Mouse (Mus musculus) retina, postnatal 1 day (tissue): ENCODE measurements around the gene Lrrc4b.

Experiments used
- DNase-seq: peaks from one replicate; pipeline ENCODE4 v3.0.0-alpha.2; 2012

Lrrc4b gene

DNA sequence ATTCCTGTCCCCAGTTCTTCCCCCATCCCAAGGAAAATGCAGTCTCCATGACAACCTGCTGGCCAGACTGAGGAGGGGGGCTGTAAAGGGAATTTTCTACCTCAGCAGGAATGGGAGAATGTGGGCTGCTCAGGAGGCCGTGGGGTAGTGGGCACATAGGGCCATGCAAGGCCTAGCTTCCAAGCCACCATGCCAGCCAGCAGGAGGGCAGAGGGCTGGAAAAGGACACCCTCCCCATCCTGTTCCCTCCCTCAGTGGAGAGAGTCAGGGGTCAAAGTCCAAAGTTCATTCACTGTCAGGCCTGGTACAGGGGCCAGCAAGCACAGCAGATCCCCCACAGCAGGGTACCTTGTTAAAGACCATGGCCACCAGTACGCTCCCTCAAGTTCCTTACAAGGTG is 36.3 kb downstream of the Lrrc4b start, which contains the start of gene Aspdh:
Gene Aspdh, plus strand, starts transcription at position 281 of the 400 bp plus-strand sequence.
- no peak for DNase-seq

GRCm38 (mm10) chr7:44466006-44466887 is 37.4 kb downstream of the Lrrc4b start:
- no peak for DNase-seq

GRCm38 (mm10) chr7:44466888-44467311 is 38.1 kb downstream of the Lrrc4b start:
- no peak for DNase-seq

- DNase-seq: peak; percentile 99
These were observed 39.1 kb downstream of the Lrrc4b start, which contains the start of gene Josd2 for GRCm38 (mm10) chr7:44467811-44468411. Gene Josd2, plus strand, starts transcription at chr7:44467980.

DNA sequence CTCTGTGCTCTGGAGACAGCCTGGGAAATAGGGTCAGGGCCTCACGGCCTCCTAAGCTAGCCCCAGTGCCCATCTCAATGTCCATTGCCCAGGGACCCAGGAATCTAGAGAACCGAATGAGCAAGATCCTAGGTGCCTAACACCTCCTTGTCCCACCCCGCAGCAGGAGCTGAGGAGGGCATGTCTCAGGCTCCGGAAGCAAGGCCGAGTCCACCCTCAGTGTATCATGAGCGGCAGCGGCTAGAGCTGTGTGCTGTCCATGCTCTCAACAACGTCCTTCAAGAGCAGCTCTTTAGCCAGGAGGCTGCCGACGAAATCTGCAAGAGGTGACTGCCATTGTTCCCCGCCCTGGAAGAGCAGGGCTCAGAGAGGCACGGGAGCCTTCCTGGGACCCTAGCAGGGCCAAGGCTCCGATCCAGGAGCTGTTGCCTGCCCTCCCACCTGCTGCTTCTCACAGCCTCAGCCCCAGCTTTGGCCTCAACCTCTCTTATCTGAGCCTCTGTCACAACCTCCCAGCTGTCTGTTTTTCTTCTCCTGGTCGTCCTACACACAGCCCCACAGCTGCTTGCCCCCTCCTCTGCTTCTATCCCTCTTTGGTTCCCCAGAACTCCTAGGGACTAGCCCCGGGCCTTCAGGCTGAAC is 39.9 kb downstream of the Lrrc4b start:
- no peak for DNase-seq

GRCm38 (mm10) chr7:44469677-44470675 is 41.2 kb downstream of the Lrrc4b start:
- no peak for DNase-seq

DNA sequence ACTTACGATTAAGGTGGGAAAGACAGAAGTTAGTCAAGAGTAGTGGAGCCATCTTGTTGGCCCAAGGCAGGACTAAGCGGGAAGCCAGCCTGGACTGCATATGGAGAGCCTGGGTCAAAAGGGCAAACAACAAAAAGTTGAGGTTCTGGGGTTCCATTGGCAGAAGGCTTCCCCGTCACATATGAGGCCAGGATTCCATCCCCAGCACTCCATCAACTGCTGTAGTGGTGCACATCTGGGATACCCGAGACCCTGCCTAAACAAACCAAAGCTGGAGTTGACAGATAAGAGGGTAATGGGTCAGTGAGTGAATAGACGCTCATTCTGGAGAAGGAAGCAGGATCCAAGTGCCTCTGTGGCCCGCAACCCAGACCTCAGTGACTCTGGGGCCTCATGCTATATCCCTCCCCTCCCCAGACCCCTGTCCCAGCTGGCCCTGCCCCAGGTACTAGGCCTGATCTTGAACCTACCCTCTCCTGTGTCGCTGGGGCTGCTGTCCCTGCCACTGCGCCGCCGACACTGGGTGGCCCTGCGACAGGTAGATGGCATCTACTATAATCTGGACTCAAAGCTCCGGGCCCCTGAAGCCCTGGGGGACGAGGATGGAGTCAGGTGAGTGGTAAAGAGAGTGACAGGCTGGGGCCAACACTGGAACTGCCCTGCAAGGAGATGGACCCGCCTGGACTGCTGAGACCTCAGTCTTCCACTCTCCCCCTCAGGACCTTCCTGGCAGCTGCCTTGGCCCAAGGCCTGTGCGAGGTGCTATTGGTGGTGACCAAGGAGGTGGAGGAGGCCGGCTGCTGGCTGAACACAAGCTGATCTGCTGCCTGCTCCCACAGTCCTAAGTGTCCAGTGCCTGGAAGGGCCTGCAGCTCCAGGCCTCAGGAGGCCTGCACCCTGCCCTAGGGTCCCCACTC is 42.1 kb downstream of the Lrrc4b start:
- DNase-seq: no peak

- peak; percentile 33 for DNase-seq
These were observed 43.2 kb downstream of the Lrrc4b start for GRCm38 (mm10) chr7:44471880-44472557.

GRCm38 (mm10) chr7:44472558-44472885 is 43.7 kb downstream of the Lrrc4b start:
- DNase-seq: no peak

DNA sequence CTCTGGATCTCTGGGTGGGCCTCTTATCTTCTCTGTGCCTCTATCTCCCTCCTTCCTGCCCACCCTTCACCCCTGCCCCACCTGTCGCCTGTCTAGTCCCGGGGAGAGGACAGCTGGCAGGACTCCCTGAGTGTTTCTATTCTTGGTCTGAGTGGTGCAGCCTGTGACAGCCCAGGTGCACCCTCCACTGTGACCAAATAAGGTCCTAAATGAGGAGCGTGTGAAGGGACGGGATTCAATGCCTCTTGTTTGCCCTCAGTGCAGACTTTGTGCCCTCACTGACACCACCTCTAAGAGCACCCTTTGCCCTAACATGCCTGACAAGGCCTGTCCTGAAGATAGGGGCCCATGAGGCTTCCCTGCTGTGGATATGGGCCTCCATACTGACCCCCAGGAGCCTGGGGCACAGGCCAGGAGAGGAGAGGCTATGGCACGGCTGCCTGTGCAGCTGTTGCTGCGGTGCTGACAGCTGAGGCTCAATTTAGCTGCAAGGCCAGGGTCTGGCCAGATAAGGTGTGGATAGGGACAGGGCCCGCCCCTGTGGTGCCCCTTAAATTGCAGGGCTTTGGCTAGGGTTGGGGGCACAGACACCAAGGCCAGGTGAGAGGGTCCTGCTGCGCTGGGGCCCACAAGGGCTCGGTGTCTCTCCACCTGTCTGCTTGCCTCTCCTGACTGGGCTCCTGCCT is 44.3 kb downstream of the Lrrc4b start:
- DNase-seq: peak; percentile 20

DNA sequence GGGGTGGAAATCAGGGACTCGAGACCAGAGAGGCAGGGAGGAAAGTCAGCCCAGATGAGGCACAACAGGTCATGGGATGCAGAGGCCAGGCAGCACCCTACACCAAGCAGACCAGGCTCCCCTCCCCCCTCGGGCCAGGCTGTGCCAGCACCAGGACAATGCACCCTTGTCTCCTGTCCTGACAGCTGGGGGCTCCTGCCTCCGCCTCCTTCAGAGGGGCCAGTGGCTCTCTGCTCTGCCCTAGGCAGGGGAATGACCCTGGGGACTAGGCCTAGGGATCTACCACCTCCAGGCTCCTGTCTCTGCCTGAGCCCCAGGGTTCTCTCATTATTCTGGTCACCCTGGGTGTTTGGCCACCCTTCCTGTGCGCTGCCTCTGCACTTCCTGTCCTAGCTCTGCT is 45.6 kb downstream of the Lrrc4b start:
- DNase-seq: peak; percentile 95

GRCm38 (mm10) chr7:44475046-44475614 is 46.3 kb downstream of the Lrrc4b start:
- peak; percentile 63 for DNase-seq

DNA sequence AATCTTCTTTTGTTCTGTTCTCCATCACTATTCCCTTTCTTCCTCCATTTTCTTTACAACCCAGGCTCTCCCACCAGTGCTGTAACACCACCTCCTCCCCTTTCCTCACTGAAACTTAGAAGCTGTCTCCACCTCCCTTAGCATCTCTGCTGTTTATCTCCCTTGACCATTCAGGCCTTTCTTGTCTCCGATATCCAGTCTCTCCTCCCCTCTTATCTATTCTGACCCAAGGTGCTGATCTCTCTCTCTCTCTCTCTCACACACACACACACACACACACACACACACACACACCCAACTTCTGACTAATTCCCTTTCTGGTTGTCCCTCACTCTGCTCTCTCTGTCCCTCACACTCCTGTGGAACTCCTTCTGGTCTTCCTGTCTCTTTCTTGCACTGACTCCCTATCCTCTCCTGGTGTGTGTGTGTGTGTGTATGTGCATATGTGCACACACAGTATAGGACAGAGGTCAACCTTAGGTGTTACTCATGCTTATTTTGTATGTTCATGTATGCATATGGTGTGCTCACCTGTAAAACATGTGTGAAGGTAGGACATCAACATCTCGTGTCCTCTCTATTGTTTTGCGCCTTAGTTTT is 54.1 kb downstream of the Lrrc4b start:
- no peak for DNase-seq

DNA sequence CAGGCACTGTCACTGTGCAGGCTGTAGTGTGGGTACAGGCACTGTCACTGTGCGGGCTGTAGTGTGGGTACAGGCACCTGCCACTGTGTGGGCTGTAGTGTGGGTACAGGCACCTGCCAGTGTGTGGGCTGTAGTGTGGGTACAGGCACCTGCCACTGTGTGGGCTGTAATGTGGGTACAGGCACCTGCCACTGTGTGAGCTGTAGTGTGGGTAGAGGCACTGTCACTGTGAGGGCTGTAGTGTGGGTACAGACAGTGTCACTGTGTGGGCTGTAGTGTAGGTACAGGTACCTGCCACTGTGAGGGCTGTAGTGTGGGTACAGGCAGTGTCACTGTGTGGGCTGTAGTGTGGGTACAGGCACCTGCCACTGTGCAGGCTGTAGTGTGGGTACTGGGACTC is 55.3 kb downstream of the Lrrc4b start:
- no peak for DNase-seq

DNA sequence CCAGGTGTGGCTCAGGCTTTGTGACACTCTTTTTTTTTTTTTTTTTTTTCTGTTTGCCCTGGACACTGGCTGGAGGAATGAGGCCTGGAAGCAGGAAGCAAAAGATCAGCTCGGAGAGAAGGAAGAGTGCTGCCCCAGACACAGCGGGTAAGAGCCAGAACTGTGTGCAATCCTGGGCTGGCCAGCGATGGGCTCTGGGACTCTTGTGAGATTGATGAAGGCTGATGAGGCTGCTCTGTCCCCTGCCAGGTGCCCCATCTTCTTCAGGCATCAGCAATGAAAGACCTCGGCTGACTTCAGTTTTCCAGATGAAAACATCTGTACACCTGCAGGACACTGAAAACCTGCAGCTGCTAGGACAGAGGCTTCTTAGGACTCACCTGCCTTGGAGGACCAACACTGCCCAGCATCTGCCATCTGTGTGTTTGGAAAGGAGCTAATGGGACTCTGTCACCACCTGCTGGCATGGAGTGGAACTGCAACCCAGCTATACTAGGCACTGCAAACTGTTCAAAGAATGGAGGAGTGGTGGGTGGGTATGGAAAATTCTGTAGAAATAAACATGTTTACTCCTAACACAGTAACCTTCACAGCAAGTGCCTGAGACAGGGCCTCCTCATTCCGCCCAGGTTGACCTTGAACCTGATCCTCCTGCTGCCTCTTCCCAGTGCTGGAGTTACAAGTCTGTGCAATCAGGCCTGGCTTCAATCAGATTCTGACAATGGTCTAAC is 56.2 kb downstream of the Lrrc4b start:
- peak; percentile 89 for DNase-seq

GRCm38 (mm10) chr7:44485572-44486195 is 56.9 kb downstream of the Lrrc4b start:
- DNase-seq: no peak

DNA sequence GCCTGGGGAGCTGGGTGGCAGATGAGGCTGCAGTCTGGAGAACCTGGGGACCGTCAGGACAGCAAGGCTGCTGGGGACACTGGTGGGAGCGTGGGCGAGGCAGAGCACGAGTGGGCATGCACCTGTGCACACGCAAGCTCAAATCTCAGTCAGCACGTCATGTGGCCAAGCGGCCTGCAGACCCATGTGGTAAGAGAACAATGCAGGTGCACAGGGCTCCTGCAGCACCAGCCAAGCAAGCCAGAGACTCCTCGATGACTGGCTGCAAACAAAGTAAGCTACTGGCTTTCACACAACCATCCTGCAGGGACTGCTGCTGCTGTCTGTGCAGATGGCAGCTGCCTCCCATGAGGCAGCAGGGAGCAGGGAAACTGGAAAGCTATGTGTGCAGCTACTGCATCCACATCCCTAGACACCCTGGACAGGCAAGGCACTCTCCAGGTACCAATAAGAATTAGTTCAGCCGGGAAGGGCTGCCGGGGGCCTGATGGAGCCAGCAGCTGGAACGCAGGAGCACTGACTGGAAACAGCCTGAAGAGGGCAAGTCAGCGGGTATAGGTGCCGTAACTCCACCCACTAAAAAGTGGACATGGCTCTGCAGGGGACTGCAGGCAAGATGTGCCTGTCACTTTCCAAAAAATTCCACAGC is 58.2 kb downstream of the Lrrc4b start:
- DNase-seq: no peak

- DNase-seq: no peak
These were observed 59.1 kb downstream of the Lrrc4b start for GRCm38 (mm10) chr7:44487936-44488335.
